Mouse (Mus musculus) liver, embryonic 16.5 days (tissue): ENCODE data around the gene Plod2. TPM values are rescaled to one million over a fixed set of nuclear protein-coding genes. Genes with fewer than 3 reads are reported as not detected.

ENCODE experiments used
- ATAC-seq: fragments of 200-750 bp; cut with Nextera tagmentation; 2 replicates; pipeline ENCODE4 v1.8.0; 2017; ENCODE audit warnings: low read depth, mild to moderate bottlenecking, moderate number of reproducible peaks, moderate library complexity
- H3K27ac ChIP-seq: fragments of 300-500 bp; sonication (generic); 2 replicates; pipeline ENCODE4 v1.5.1; 2014; ENCODE audit warnings: mild to moderate bottlenecking, low read length
- H3K27me3 ChIP-seq: fragments of 300-500 bp; sonication (generic); 2 replicates; pipeline ENCODE4 v1.6.1; 2014; ENCODE audit warnings: low read depth, low read length, mixed read lengths; ENCODE audit not compliant: control insufficient read depth, insufficient read depth
- H3K36me3 ChIP-seq: fragments of 300-500 bp; sonication (generic); 2 replicates; pipeline ENCODE4 v1.6.1; 2014; ENCODE audit warnings: mild to moderate bottlenecking; ENCODE audit not compliant: control insufficient read depth, insufficient read depth
- H3K4me1 ChIP-seq: fragments of 300-500 bp; sonication (generic); 2 replicates; pipeline ENCODE4 v1.6.1; 2014; ENCODE audit warnings: low read depth, low read length, mixed read lengths; ENCODE audit not compliant: control insufficient read depth
- H3K4me2 ChIP-seq: fragments of 300-500 bp; sonication (generic); 2 replicates; pipeline ENCODE4 v1.6.1; 2014; ENCODE audit warnings: low read depth, low read length, mixed read lengths
- H3K4me3 ChIP-seq: fragments of 300-500 bp; sonication (generic); 2 replicates; pipeline ENCODE4 v1.5.1; 2014; ENCODE audit warnings: low read depth, mild to moderate bottlenecking, low read length
- H3K9ac ChIP-seq: fragments of 300-500 bp; sonication (generic); 2 replicates; pipeline ENCODE4 v1.6.1; 2014; ENCODE audit warnings: low read depth, low read length
- H3K9me3 ChIP-seq: fragments of 300-500 bp; sonication (generic); replicated peaks from 2 replicates; pipeline ENCODE4 v1.6.1; 2016; ENCODE audit warnings: low read length; ENCODE audit not compliant: control insufficient read depth
- WGBS: fragments of 180-500 bp; shearing (Covaris S2); extraction: QIAGEN DNeasy Blood & Tissue Kit; methylation state at CpG from one replicate; pipeline ENCODE4 v1.1.7; 2014; ENCODE audit not compliant: insufficient replicate concordance; 5-methylcytosine and 5-hydroxymethylcytosine counted together
- polyA plus RNA-seq: library from polyadenylated mRNA; unstranded; fragments of >200 nt; fragmentation: Nextera tagmentation; extraction: Ambion mirVana; gene quantifications from 2 replicates; pipeline ENCODE4 v1.2.1, GENCODE M21; 2015

Gene Plod2
- polyA plus RNA-seq, 1 experiment from 2014 or later: 3.0 TPM

DNA sequence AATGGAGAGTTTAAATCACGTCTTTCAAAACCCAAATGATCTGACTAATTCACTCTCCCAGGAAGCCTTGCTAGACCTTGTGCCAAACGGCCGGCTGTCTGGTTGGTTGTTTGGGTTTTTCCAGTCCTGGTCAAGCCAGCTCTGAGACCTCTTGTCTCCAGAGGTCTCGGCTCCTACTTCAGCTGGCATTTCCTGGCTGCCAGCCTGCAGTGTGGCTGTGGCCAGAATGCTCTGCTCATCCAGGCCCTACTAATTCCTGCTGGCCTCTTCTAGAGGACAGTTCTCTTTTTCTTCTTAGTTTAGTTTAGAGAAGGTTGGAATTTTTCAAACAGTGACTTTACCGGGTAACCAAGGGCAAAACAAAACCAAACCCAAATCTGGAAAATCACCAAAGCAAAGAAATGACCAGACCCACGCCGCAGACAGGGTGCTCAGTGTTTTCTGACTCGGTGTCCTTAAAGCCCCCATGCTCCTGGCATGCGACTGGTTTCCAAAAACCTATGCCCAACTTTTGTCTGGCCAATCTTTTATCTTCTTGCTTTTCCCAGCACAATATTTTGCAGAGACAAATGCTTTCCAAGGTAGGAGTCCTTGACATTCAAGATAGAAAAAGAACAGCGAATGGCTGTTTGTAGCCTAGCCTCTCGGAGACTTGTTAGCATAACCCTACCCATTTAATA is 7.9 kb downstream of the Plod2 start:
- Histone ChIP-seq H3K9ac (no peak overlapping the region), H3K27me3 (no peaks in the 10 kb centered on the region), H3K4me2 (no peak overlapping the region), H3K4me1 (no peaks in the 10 kb centered on the region), H3K36me3 (no peaks in the 10 kb centered on the region), H3K9me3 (no peaks in the 10 kb centered on the region), H3K4me3 (no peak overlapping the region), H3K27ac (no peak overlapping the region)
- 67% methylated on average over 11 of the region's 11 CpGs for WGBS
- no peak for ATAC-seq

DNA sequence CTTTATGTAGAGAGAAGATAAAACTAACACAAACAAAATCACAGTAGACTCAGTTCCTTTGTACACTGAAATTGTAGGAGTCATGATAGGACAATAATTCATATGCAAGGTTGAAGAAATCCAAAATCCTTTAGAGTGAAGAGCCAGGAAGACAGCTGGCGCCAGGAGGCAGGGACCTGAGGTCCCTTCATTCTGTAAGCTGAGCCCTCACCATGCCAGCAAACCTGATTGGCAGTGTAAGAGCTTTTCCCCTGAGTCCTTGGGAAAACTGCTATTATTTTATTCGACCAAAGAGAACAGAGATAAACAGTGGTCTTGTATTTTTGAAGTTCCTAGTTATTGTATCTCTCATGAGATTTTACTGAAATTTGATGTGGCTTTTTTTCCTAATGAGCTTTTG is 9.0 kb downstream of the Plod2 start:
- Histone ChIP-seq H3K27ac (no peak overlapping the region), H3K36me3 (no peaks in the 10 kb centered on the region), H3K4me2 (no peak overlapping the region), H3K9ac (no peak overlapping the region), H3K27me3 (no peaks in the 10 kb centered on the region), H3K4me1 (no peaks in the 10 kb centered on the region), H3K4me3 (no peak overlapping the region), H3K9me3 (no peaks in the 10 kb centered on the region)
- WGBS: 47% methylated on average over 2 of the region's 2 CpGs
- ATAC-seq: no peak

DNA sequence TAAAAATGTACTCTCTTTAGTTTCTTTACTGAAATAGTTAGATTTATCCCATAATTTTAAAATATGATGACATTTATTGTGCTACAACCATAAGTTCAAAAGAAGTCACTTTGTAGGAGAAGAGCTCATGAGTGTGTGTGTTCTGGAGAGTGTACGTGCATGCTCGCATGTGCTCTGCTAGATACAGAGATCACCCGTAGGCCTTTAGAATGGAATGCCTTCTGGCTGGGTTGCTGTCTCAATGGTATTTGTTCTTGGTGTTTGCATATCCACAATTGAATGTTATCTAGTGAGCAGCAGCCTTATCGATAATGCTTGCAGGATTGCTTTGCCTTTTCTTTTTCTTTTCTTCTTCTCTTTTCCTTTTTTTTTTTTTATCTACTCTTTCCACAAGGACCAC is 9.6 kb downstream of the Plod2 start:
- no peaks in the 10 kb centered on the region for H3K9me3 ChIP-seq
- no peaks in the 10 kb centered on the region for H3K27me3 ChIP-seq
- ATAC-seq: no peak; the same call in 1 of the 2 replicates
- H3K4me3 ChIP-seq: no peak overlapping the region
- no peaks in the 10 kb centered on the region for H3K36me3 ChIP-seq
- H3K27ac ChIP-seq: no peak overlapping the region
- no peak overlapping the region for H3K4me2 ChIP-seq
- H3K9ac ChIP-seq: no peak overlapping the region
- WGBS: 32% methylated on average over 4 of the region's 4 CpGs
- H3K4me1 ChIP-seq: no peaks in the 10 kb centered on the region

DNA sequence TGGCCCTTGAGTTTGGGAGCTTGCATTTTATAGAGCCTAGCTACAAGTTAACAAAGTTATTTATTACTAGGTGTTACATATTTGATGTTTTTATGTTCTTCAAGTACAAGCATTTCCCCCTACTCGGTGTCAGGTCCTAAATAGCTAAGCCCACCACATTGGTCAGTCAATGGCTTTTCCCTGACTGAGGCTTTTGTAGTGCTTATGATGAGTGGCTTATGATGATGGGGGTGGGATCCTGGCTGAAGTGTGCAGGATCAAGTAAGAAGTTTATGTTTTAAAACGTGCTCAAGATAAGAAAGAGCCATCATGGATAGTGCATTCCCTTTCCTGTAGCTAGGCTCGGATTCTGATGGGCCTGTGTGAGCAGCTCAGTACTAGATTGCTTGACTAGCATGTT is 10.7 kb downstream of the Plod2 start:
- Histone ChIP-seq H3K9me3 (no peaks in the 10 kb centered on the region), H3K4me3 (no peak overlapping the region), H3K27ac (no peak overlapping the region), H3K27me3 (no peaks in the 10 kb centered on the region), H3K4me1 (no peaks in the 10 kb centered on the region), H3K4me2 (no peak overlapping the region), H3K9ac (no peak overlapping the region), H3K36me3 (no peaks in the 10 kb centered on the region)
- 45% methylated on average over 3 of the region's 3 CpGs for WGBS
- ATAC-seq: no peak

DNA sequence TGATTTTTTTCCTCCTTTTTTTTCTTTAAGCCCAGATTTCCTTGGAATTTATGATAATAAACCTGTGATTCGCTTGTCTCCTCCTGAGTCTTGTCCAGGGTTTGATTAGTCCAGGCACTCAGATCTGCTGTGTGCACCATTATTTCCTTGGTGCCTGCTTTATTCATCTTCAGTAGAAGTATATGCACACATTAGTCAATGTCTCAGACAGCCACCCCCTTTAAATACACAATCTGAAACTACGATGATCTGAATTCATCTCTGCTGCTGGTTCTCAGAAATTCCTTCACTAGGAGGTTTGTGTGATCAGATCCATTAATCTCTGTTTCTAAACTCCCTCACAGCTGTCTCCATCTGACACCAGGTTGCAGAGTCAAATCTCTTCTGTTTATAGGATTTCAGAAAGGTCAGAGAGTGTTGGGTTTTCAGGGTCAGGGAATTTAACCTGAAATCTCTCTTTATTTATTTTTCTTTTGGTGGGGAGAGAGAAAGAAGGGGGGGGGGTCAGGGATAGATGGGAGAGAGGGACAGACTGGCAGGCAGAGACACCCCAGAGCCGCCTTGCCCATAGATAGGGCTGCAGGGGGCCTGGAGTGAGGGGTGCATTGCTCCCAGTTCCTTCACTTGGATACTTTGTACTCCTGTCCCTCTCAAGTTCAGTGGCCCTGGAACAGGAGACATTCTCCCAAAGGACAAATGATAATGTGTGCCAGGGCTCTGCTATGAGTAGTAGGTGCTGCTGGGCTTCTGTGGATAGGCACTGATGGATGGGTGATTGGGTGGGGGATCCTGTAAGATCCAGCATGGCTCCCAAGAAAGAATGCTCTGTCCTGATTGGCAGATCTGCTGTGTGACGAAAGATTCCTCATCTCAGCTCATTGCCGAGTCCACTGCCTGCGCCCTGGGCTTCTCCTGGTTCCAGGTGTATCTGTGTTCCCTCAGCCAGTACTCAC is 13.3 kb downstream of the Plod2 start:
- Histone ChIP-seq H3K36me3 (no peaks in the 10 kb centered on the region), H3K27ac (no peak overlapping the region), H3K4me1 (no peaks in the 10 kb centered on the region), H3K4me3 (no peak overlapping the region), H3K27me3 (no peaks in the 10 kb centered on the region), H3K4me2 (no peak overlapping the region), H3K9me3 (no peaks in the 10 kb centered on the region), H3K9ac (no peak overlapping the region)
- ATAC-seq: no peak
- WGBS: 69% methylated on average over 6 of the region's 6 CpGs

DNA sequence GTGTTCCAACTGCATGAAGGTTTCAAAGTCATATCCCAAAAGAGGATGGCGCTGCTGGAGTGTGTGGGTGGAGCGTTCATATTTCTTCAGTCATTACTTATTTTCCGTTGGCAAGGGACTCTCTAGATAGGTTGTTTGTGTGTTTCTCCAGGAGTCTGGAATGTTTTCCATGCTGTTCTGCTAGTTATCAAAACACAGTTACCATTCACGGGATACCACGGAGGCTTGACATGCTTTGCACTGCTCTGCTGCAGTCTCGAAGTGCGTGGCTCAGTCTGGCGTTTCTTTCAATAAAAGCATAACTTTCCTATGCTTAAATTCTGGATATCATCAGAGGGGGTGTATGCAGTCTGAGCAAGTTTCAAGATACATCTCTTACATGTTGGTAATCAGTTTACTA is 17.7 kb downstream of the Plod2 start:
- WGBS: 66% methylated on average over 8 of the region's 8 CpGs
- Histone ChIP-seq H3K4me2 (no peak overlapping the region), H3K4me1 (no peaks in the 10 kb centered on the region), H3K36me3 (no peaks in the 10 kb centered on the region), H3K27ac (no peak overlapping the region), H3K4me3 (no peak overlapping the region), H3K9me3 (no peaks in the 10 kb centered on the region), H3K9ac (no peak overlapping the region), H3K27me3 (no peaks in the 10 kb centered on the region)
- no peak for ATAC-seq

DNA sequence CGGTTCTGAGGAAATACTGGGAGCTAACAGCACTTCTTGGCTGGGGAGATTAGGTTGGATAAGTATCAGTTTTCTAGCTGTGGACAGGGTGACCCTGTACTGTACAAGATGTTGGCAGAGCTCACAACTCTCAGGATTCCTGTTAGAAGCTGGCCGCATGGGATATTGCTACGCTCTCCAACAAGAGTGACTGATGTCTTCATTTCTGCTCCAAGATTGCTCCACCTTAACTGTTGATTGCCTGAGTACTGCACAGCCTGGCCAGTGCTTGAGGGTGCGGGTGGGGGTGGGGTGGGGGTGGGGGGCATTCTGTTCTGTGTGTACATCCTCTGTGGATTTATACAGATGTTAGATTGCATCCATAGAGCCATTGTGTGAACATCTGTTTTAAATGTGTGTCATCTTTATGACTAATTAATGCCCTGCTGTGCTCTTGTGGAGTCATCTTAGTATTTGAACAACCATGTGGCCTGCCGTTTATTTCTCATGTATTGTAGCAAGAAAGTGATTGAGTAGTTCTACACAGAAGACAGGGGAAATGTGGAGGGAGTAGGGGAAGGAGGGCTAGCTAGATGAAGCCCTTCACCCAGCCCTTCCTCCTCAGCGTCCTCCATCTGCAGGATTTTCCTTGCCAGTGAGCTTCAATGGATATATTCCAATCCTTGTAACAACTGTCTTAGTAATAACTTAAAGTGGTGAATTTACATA is 19.0 kb downstream of the Plod2 start:
- Histone ChIP-seq H3K9ac (no peak overlapping the region), H3K4me1 (no peaks in the 10 kb centered on the region), H3K9me3 (no peaks in the 10 kb centered on the region), H3K36me3 (no peaks in the 10 kb centered on the region), H3K27me3 (no peaks in the 10 kb centered on the region), H3K27ac (no peak overlapping the region), H3K4me3 (no peak overlapping the region), H3K4me2 (no peak overlapping the region)
- 65% methylated on average over 6 of the region's 6 CpGs for WGBS
- ATAC-seq: no peak

DNA sequence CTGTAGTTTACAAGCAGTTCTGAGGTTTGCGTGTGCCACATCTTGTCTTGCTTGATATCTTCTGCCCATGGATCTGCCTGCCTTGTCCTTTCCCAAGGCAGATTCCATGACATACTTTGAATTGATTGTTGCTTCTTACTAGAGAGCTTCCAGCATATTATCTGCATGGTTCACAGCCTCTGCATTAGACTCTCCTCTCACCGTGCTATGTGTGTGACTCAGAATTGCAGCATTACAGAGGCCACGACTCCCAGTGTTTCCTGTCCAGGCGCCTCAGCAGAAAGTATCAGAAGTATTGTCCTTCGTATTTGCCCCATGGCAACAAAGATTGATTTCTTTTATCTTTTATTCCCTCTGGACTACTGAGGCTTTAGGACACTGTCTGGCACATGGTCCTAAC is 20.4 kb downstream of the Plod2 start:
- 49% methylated on average over 5 of the region's 5 CpGs for WGBS
- H3K9me3 ChIP-seq: no peaks in the 10 kb centered on the region
- H3K4me2 ChIP-seq: no peak overlapping the region
- H3K27me3 ChIP-seq: no peaks in the 10 kb centered on the region
- no peak for ATAC-seq
- H3K36me3 ChIP-seq: no peaks in the 10 kb centered on the region
- no peak overlapping the region for H3K4me3 ChIP-seq
- H3K9ac ChIP-seq: no peak overlapping the region
- no peak overlapping the region for H3K27ac ChIP-seq
- H3K4me1 ChIP-seq: no peaks in the 10 kb centered on the region

DNA sequence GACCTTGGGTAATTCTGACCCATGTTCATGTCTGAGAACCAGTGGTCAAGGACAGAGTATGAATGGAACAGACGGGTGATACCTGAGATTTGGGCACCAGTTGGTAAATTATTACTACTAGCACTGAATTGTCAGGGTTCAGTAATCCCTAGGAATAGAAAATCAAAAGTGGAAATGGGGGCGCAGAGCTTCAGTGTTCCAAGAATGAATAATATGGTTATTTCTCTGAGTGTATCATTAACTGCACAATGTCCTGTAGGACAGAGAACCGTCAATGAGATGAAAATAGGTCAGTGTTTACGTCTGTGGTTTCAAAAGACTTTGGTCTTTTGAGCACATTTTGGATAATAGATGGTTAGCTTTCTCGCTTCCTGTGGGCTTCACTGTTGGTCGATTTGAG is 21.3 kb downstream of the Plod2 start:
- no peaks in the 10 kb centered on the region for H3K36me3 ChIP-seq
- no peaks in the 10 kb centered on the region for H3K4me1 ChIP-seq
- no peaks in the 10 kb centered on the region for H3K9me3 ChIP-seq
- no peak overlapping the region for H3K9ac ChIP-seq
- H3K27ac ChIP-seq: no peak overlapping the region
- no peaks in the 10 kb centered on the region for H3K27me3 ChIP-seq
- no peak overlapping the region for H3K4me3 ChIP-seq
- no peak for ATAC-seq
- WGBS: 58% methylated on average over 6 of the region's 6 CpGs
- no peak overlapping the region for H3K4me2 ChIP-seq
